Mouse (Mus musculus) forelimb bud, embryonic 11.5 days (tissue): ENCODE measurements around the gene Fetub.
"Not testable (repeated sequence)": the region's sequence is repeated elsewhere in the genome, so short reads cannot be mapped to it uniquely, and the experiment has no call there.

Source experiments
- DNase-seq: peaks from one replicate; pipeline ENCODE4 v3.0.0-alpha.2; 2012; ENCODE audit warnings: low read depth, low spot score

Gene Fetub

DNA sequence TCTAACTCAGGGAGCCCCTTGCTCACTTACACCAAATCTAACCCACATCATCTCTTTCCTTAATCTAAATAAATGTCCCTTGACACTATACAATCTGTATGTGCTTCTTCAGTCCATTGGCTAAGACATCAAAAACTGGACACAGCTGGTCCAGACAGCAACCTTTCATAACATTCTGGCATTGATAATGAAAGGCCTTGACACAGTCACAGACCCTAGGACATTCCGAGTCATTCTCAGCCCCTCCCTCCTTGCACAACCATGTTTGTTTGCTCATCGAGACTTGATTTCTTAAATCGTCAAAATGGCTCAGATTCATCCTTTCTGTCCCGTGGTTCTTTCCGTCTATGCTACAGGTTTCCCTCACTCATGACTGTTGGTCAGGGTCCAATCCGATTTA lies 8.8 kb upstream of the Fetub start:
- no peak for DNase-seq

DNA sequence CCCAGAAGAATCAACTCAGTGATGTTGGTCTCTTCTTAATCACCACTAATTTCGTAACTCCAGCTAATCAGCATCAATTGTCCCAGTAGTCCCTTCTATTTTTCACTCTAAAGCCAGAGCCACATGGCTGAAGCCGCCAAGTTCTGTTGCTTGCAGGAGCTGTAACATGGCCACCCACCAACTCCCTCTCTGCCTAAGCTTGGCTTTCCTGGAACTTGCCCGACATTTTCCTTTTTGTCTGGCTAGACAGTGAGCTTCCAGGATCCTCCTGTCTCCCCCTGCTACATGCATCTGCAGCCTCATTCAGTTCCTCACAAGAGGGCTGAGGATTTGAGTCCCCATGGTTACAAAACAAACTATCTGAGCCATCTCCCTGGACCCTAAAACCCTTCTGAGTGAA lies 6.1 kb upstream of the Fetub start:
- no peak for DNase-seq

DNA sequence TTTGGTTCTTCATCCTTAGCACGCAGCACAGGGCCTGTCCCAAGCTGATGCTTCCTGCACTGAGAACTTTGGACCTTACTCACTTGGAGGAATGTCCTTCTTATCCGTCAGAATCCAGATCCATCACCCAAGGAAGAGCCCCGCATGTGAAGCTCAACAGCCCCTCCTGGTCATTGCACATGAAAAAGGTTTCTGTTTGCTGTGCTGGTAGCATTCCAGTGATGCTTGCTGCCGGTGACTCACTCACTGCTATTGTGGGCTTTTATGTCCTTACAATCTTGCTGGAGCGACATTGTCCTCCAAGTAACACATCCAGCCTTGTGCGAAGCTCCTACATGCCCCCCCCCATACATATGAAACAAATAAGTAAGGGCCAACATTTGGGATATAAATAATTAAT lies 5.2 kb upstream of the Fetub start:
- no peak for DNase-seq

DNA sequence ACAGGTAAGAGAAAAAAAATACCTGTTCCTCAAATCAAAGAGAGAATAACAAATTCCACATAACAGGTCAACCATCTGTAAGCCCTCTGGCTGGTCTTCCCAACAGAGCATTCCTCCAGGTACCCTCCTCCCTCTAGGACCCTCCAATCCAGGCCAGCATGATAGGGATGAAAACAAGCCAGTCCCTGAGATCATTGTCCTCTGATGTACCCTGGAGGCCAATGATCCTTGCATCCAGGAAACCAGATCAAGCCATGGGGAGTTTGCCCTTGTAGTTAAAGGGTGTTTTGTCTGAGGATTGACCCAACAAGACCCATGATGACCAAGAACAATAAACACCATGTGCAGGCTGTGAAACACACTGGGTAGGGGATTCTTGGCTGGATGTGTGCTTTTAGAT lies 3.9 kb upstream of the Fetub start:
- DNase-seq, result no peak

DNA sequence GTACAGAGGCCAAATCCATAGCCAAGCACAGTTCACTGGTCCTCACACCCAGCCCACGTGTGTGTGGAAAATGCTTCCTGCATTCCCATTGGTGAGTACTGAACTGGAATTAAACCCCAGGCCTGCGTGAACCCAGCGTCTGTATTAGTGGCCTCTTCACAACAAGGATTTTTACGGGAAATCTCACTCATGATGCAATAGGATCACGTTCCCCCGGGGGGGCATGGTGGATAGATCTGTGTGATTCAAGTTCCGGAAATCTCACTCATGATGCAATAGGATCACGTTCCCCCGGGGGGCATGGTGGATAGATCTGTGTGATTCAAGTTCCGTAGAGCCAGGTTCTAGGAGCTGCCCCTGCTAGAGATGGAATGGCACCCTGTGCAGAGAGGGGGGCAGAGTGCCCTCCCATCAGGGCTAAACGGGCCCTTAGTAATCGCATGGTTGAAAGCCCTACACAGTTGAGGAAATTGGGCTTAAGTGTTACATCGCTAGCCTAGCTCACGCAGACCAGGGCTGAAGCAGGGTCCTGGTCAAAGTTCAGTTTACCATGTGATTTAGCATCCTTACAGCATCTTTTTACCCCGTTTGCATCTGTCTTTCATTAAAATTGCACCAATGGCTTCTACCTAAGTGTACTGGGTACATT lies 654 bp downstream of the Fetub start:
- DNase-seq, result peak; percentile 48

DNA sequence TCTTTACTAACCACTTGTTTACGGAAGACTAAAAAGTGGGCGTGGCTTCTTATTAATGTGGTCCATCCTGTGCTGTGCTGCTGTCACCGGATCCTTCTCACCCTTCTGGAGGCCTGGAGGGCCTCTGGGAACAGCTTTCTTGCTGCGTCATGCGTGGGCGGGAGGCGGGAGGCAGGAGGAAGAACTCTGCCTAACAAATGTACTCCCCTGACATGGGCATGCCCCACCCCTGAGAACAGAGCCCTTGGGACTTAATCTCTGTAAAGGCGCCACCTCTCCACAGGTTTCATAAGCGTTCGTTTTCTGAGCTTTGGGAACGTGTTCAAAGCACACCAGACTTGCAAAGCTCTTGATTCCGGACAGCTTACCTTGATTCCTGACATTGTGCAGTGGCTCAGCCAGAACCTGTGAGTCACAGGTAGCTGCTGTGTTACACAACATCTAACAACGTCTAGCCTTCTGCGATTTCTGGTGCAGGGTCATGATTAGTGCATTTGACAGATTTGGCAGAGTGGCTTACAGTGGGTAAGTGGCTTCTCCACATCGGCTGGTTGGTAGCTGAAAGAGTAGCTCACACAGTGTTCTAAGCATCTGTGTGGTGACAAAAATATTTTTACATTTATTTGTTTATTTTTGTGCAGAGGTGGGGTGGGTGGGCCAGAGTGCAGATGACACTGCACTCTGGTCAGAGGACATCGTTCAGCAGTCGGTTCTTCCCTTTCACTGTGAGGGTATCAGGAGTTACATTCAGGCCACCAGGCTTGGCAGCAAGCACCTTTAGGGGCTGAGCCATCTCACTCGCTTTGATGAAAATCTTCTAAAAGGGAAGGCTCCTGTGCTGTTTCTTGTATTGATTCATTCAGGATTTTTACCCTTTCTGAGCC lies 2.1 kb downstream of the Fetub start:
- DNase-seq, result peak; percentile 11

DNA sequence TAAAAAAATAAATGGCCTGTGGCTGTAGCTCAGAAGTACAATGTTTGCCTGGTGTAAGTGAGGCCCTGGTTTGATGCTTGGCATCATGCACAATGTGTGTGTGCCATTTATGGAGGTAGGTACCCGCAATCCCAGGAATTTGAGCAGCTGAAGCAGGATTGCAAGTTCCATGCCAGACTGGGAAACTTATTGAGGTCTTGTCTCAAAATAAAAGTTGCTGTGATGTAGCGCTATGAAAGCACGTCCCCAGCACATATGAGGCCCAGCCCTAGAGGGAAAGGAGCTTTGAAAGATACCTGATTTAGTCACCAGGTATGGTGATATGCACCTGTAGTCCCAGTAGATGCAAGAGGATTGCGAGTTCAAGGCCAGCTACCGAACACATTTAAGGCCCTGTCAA lies 3.6 kb downstream of the Fetub start:
- DNase-seq, result no peak

DNA sequence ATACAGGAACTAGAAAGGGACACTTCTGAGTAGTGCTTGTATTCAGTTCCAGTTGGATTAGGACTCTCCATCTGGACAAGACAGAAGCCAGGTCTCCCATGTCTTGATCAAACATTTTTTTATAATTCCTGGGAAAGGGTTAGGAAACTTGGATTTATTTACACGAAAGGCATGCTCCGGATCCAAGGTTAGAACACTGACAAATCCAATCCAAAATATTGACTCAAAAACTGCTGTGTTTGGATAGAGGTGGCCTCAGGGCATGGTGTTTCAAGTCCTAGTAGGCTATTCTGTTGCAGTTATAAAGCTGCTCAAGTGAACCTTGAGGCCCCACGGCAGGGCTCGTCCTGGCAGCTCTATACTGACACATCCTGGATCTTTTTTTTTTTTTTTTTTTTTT lies 4.3 kb downstream of the Fetub start:
- no peak for DNase-seq

DNA sequence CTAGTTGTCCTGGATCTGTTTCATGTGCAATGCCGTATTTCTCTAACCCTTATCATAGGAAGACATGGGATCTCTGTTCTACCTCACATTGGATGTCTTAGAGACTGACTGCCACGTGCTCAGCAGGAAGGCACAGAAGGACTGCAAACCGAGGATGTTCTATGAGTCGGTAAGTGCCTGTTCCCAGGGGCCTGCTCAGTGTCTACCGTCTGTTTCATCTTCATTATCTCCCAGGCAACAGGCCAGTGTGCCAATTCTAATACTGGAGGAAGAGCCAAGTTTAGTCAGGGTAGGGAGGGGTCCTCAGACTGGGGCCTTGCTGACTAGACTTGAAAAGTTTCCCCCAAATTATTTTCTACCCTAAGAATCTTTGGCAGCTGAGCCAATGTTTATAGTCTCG lies 11.4 kb downstream of the Fetub start:
- no peak for DNase-seq

DNA sequence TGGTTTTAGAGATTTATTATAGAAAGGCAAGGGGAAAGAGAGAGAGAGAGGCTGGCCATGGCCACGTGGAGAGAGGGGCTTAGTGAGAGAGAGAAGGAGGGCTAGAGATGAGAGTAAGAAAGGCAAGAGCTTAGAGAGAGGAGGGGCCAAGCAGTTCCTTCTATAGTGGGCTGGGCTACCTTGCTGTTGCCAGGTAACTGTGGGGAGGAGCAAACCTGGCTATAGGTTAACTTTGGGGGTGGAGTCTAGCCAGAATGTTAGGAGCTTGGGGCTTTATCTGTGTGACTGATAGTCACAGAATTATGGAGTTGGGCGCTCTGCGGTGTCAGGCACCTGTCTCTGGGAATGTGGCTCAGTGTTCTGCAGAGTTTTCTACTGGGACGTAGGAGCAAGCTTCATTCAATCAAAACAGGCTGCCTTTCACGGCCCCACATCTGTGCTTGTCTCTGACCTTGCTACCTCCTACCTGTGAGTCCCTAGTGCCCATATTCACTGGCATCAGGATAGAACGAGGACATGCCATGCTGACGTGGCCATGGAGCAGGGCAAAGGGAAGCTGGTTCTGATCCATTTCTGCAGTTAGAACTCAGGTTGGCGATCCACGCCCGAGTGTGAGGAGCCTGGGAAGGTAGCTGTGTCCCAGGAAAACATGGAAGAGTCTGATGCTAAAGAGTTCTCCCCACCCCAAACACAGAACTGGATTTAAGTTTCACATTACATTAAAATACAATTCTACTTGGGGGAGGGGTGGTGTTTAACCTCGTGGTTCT lies 13.5 kb downstream of the Fetub start:
- no peak for DNase-seq

DNA sequence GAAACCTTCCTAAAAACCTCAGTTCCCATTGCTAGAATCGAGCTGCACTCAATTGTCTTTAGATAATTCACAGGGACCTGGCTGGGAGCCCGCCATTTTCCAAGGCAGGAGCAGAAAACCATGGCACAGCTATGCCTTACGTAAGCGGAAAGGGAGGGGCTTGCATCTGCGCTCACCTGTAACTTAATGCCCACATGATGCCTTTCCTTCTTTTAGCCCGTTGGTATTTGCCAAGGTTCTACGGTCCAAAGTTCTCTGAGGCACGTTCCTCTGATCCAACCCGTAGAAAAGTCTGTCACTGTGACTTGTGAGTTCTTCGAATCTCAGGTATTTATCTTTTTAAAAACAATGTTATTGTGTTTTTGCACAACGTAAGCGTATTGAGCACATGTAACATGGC lies 19.5 kb downstream of the Fetub start:
- DNase-seq, result no peak

DNA sequence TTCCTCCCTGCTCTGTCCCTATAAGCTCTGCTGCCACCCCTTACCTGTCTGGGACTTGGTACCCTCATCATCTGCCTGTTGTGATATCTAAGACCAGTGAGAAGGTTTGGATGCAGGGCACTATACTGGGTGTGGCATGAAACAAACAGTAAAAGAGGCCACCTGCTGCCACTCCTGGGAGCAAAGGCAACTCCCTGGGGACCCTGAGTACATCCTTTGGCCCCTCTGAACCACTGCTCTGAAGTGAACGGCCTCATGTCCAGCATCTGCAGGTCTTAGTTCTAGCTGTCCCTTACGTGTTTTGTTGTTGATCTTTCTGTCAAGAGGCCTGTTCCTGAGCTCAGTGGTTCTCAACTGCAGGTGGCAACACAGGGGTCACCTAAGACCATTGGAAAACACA lies 20.4 kb downstream of the Fetub start:
- no peak for DNase-seq

DNA sequence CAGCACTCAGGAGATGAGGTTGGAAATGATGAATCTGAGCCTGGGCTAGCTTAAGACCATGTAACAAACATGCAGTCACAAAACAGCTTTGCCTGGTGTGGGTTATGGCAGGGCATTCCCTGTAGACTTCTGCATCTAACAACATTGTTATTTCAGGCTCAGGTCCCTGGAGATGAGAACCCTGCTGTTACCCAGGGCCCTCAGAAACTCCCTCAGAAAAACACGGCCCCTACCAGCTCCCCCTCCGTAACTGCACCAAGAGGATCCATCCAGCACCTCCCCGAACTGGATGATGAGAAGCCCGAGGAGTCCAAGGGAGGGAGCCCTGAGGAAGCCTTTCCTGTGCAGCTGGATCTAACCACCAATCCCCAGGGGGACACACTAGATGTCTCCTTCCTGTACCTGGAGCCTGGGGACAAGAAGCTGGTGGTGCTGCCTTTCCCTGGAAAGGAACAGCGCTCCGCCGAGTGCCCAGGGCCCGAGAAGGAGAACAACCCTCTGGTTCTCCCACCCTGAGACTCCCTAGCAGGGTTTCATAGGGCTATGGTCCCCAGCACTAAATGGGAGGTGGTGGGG lies 21.1 kb downstream of the Fetub start:
- no peak for DNase-seq

DNA sequence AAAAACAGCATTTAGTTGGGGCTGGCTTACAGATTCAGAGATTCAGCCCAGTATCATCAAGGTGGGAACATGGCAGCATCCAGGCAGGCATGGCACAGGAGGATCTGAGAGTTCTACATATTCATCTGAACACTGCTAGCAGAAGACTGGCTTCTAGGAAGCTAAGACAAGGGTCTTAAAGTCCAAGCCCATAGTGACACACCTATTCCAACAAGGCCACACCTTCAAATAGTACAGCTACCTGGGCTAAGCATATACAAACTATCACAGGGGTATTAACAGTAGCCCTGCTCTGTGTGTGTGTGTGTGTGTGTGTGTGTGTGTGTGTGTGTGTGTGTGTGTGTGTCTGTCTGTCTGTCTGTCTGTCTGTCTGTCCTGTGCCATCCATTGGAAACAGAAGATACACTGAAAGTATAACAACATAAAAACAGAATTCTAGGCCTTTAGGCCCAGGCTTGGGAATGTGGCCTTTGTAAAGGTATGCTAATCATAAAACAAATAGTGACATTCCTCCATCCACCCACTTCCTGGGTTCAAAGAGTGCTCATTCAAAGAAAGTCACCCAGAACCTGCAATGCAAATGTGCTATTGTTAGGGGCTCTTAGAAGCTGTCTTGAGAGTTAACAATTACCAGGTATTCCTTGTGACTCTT lies 23.8 kb downstream of the Fetub start:
- not testable (repeated sequence) for DNase-seq

DNA sequence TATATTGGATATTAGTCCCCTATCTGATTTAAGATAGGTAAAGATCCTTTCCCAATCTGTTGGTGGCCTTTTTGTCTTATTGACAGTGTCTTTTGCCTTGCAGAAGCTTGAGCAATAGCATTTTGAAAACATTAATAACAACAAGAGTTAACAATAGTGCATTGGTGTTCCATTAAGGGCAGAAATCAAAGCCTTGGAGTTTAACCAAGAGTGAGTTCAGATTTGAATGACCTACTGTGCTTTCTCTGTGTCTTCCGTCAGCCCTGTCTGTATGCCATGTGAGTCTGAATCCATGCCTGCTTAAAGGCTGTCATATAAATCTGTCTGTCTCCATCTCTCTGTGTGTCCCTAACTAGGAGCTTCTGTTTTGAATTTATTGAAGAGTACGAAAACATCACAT lies 29.2 kb downstream of the Fetub start:
- no peak for DNase-seq

DNA sequence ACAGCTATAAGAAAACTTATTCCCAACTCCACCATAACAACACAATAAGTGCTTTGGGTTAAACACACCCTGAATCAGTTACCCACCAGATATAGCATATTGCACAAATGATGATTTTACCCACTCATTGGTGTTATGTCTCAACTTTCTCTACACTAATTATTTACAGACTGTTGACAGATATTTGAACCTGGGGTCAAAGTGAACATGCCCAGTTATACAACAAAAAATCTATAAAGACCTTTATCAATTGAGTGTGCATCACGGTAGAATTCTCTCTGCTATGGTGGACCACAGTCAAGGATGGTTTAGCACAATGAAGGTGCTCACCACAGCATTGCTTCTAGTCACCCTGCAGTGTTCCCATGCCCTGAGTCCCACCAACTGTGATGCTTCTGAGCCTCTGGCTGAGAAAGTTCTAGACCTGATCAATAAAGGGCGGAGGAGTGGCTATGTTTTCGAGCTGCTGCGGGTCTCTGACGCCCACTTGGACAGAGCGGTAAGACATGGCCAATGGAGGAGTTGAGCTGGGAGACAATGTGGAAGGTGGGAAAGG lies 32.8 kb downstream of the Fetub start, which contains the start of gene Hrg:
Gene Hrg, plus strand, starts transcription at position 233 of the 556 bp plus-strand sequence.
- no peak for DNase-seq

DNA sequence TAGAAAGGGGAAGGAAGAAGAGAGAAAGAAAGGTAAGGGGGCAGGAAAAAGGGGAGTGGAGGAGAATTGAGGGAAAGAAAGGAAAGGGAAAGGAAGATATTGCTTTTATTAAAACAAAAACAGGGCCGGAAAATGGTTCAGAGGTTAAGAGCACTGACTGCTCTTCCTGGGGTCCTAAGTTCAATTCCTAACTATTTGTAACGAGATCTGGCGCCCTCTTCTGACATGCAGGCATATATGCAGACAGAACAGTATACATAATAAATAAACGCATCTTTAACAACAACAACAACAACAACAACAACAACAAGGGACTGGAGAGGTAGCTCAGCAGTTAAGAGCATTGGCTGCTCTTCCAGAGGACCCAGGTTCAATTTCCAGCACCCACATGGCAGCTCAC lies 34.9 kb downstream of the Fetub start:
- no peak for DNase-seq

DNA sequence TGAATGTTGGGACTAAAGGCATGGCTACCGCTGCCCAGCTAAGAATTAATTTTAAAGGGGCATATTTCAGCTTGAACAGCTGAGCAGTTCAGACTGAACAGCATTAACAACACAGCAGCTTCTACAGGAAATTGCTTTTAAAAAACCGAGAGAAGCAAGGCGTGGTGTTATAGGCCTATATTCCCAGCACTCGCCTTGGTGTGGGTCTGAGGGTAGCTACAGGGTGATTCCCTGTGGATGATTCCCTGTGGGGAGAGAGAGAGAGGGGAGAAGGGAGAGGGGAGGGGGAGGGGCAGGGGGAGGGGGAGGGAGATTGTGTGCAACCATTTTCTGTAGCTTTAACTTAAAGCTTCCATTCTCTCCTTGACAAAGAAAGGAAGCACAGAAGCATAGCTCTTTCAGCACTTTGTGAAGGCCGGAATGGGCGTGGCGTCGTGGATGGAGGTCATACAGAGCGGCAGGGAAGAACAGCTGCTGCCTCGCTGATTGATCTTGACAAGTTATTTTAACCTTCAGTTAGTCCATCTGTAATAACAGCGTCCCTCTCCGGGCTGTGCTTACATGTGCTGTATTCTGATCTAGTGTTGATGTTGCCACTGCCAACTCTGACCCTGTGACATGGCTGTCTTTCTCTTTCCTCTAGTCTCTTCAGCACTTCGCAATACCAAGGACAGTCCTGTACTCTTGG lies 37.4 kb downstream of the Fetub start:
- DNase-seq, result peak; percentile 4

DNA sequence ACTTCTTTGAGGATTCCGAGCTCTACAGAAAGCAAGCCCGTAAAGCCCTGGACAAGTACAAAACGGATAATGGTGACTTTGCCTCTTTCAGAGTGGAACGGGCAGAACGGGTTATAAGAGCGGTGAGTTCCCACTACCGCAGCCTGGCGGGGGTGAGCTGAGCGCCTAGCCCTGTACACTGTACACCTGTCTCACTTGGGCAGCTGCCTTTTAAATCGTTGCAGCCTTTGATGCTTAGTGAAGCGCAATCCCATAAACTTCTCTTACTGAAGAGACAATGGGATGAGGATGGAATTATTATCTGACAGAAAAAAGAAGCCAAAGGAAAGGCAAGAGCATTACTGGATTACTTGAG lies 37.9 kb downstream of the Fetub start:
- no peak for DNase-seq

DNA sequence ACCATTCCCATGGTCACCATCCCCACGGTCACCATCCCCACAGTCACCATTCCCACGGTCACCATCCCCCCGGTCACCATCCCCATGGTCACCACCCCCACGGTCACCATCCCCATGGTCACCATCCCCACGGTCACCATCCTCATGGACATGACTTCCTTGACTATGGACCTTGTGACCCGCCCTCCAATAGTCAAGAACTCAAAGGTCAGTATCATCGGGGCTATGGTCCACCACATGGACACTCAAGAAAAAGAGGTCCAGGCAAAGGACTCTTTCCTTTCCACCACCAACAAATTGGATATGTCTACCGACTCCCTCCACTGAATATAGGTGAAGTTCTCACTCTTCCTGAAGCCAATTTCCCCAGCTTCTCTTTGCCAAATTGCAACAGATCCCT lies 42.9 kb downstream of the Fetub start:
- no peak for DNase-seq

DNA sequence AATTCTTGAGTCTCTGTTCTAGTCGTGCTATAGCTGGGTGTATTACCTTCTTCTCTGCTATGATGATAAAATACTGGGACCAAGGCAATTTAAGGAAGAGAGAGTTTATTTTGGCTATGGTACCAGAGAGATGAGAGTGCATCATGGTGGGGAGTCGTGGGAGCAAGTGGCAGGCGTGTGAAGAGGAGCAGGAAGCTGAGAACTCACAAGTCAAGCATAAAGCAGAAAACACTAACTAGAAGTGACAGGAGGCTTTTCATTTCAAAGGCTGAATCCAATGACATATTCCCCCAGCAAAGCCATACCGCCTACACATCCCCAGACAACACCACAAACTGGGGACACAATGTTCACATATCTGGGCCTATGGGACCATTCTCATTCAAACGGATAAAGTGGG lies 44.1 kb downstream of the Fetub start:
- DNase-seq, result no peak
